Mouse (Mus musculus) large intestine, adult 2 months (tissue): Measurements from ENCODE around the gene Tnrc6b. TPM values are rescaled to one million over a fixed set of nuclear protein-coding genes. Genes with fewer than 3 reads are reported as not detected.

Experiments used
- DNase-seq: peaks from one replicate; pipeline ENCODE4 v3.0.0-alpha.2; 2012; ENCODE audit warnings: low read depth, low spot score
- WGBS: fragments of 180-500 bp; shearing (Covaris S2); methylation state at CpG from one replicate; pipeline ENCODE4 v1.1.7; 2018; 5-methylcytosine and 5-hydroxymethylcytosine counted together
- polyA plus RNA-seq: library from polyadenylated mRNA; depleted of rRNA; stranded (reverse); fragments of >200 nt; gene quantifications from 2 replicates; pipeline ENCODE4 v1.2.3, GENCODE M21; 2012

The Tnrc6b gene
- polyA plus RNA-seq, 1 experiment = 6.5 TPM

DNA sequence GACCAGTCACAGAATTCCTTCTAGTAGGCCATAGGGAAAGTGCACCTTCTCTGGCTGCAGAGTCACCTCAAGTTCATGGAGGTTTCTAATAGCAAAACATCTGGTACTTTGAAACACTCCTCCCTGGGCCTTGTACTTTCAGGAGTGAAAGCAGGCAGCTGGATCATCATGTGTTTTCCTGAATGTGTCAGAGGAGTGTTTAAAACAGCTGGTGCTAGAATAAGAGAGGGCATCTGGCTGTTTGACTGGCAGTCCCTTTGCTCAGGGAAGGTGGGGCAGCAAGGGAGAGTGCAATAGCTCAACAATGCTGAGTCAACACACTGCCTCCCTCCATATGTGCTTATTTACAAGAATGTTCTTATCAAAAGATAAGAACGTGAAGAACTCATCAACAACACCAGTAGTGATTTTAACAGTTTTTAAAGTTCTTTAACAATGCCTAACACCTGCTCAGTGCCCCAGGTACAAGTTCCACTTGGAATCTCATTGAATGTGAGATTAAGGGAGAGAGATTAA is 60.9 kb downstream of the Tnrc6b start:
- WGBS = 13% methylated on average over 1 of the region's 1 CpGs
- no peak for DNase-seq

GRCm38 (mm10) chr15:80774666-80775065 is 63.6 kb downstream of the Tnrc6b start:
- WGBS = 97% methylated on average over 1 of the region's 1 CpGs
- DNase-seq = no peak

DNA sequence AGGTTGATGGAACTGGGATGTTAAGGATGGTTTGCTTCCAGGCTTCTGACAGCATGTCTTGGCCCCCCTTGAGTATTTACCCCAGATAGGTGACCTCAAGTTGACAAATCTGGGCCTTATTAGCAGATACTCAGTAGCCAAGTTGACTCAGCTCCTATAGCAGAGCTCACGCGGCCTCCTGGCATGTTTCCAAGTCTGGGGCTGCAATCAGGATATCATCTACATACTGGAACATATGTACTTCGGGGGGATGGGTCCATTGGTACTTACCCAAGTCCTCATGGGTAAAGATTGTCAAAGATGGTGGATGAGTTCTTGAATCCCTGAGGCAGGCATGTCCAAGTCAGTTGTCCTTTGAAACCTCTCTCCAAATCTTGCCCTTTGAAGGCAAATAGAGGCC is 67.9 kb downstream of the Tnrc6b start:
- DNase-seq = no peak
- 36% methylated on average over 3 of the region's 3 CpGs for whole genome bisulfite sequencing

DNA sequence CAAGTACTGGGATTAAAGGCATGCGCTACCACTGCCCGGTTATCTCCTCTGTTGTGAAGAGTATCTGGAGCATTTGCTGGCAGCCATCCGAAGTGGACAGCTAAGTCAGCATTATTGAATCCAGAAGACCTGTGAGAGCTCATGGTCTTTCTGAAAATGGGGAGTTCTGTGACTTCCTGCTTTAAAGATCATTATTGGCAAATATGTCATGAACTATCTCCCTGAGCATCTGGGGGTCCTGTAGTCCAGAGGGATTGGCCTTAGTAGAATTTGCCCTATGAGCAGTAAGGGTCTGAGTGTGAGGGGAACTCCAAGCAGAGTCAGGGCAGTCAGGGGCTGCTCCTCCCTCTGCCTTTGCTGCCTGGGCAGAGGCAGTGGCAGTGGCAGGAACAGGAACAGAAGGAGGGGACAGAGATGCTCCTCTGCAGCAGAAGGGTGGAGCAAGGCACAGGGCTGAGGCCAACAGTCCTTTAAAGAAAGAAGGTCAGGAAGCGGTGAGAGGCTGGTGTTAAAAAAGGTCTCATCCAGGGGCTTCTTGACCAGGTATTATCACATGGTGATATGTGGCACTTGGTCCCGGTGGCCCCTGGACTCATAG is 69.1 kb downstream of the Tnrc6b start:
- 88% methylated on average over 5 of the region's 5 CpGs for WGBS
- no peak for DNase-seq

DNA sequence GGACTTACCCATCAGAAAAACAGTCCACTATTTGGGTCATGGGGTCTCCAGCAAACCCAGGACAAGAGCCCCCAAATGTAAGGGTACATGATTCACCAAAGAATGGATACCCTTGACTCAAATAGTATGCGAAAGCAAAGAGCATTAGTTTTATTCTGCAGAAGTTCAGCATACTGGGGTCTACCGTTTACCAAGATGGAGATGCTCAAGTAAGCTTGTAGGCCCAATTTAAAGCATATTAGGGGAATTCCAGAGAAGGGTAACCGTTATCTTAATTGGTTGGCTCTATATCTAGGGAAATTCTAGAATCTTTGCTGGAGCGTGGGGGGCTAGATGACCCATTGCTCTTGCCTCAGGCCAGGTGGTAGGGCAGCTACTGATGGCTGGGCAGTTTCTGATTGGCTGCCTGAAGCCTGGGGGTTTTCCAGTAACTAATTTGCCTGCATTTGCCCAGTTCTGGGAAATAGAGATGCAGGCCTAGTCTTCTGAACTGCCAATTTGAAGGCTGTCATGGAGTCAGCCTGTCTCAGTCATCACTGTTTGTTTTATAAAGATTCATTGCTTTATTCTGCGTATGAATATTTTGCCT is 70.2 kb downstream of the Tnrc6b start:
- 94% methylated on average over 5 of the region's 5 CpGs for WGBS
- no peak for DNase-seq

DNA sequence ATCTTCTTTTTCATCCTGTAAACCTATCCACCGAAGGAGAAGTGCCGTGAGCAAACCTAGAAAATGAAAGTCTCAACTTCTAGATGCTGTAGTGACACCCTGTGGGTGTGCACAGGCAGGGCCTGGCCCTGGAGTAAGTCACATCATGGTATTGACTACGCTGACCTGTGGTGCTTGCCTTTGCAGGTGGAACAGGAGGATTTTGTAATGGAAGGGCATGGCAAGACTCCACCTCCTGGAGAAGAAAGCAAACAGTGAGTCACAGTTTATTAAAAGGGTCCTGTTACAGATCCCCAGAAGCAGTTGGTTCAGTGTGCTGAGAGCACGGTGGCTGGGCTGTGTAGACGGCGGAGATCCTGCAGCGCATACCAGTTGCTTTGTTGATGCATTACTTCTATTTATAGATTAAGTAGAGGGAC is 73.4 kb downstream of the Tnrc6b start:
- 30% methylated on average over 7 of the region's 7 CpGs for WGBS
- no peak for DNase-seq

DNA sequence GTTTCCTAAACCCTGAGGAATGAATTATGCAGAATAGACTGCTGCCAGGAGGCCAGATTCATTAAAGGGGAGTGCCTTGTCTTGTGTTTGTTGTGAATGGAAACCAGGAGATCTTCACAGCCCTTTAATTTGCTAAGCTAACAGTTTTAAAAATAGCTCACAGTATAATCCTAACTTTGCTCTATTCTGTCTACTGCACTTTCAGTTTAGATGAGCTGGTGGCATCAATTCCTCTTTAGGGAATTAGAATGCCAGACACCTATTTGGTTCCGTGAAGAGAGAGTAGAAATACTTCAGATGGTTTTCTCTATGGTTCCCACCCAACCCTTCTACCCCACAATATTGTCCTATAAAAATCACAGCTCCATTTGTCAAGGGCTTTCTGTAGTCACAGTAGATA is 74.6 kb downstream of the Tnrc6b start:
- WGBS = 73% methylated on average over 1 of the region's 1 CpGs
- DNase-seq = no peak

GRCm38 (mm10) chr15:80787746-80788145 is 76.6 kb downstream of the Tnrc6b start:
- DNase-seq = no peak
- 89% methylated on average over 4 of the region's 4 CpGs for WGBS

GRCm38 (mm10) chr15:80792556-80792955 is 81.4 kb downstream of the Tnrc6b start:
- WGBS = 79% methylated on average over 3 of the region's 3 CpGs
- no peak for DNase-seq

GRCm38 (mm10) chr15:80795076-80795475 is 84.0 kb downstream of the Tnrc6b start:
- 71% methylated on average over 1 of the region's 1 CpGs for WGBS
- DNase-seq = no peak

DNA sequence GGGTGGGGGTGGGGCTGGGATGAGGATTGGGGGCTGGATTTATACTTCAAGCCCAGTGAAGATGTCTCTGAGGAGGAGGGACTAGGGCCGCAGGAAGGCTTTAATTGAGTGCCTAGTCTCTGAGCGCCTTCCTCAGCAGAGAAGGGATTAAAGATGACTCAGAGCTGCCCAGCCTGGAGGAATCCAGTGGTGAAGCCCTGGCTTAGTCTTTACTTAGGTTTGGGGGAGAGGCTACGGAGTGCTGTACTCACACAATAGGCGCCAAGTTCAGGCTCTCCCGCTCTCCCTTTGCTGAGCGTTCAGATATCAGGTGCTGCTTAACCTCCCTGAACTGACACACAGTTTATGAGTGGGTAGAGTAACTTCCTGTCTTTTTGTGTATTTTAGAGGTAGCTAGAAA is 86.6 kb downstream of the Tnrc6b start:
- 3% methylated on average over 6 of the region's 6 CpGs for WGBS
- DNase-seq = no peak

DNA sequence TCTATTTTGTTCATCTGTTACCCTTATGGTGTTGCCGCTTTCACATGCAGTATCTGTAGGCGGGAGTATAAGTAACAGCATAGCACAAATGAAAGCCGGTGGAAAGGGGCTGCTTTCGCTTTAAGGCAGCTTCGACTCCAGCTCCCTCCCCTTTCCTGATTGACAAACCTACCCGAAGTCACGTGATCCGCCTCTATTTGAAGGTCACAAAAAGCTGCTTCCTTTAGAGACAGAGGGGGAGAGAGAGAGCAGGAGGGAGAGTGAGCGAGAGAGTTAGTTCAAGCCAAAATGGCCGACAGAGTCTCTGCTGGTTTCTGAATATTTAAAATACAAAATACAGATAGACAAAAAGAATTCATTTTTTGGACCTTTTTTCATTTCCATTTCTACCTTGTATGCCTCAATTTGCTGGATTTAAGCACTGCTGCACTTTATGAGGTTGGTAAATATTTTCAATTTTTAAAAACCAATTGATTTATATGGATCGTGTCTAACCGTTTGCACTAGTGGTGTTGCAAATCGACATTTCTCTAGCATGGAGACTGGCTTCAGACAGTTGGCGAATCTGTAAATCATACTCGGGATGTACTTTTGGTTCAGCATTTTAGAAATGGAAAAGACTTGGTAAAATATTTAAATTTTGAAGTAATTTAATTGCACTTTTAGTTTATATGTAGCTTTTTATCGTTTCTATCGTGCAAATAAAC is 87.4 kb downstream of the Tnrc6b start:
- DNase-seq = peak; percentile 95
- under 1% methylated on average over 17 of the region's 17 CpGs for WGBS

GRCm38 (mm10) chr15:80799074-80799633 is 88.0 kb downstream of the Tnrc6b start:
- no peak for DNase-seq

GRCm38 (mm10) chr15:80799634-80800137 is 88.6 kb downstream of the Tnrc6b start:
- under 1% methylated on average over 10 of the region's 10 CpGs for WGBS
- DNase-seq = no peak

More at GRCm38 (mm10) chr15:80799074-80799633, 88.0 kb downstream of the Tnrc6b start:
- WGBS = 0% methylated on average over 10 of the region's 10 CpGs

GRCm38 (mm10) chr15:80800201-80800600 is 89.1 kb downstream of the Tnrc6b start:
- no peak for DNase-seq
- 48% methylated on average over 3 of the region's 3 CpGs for WGBS

DNA sequence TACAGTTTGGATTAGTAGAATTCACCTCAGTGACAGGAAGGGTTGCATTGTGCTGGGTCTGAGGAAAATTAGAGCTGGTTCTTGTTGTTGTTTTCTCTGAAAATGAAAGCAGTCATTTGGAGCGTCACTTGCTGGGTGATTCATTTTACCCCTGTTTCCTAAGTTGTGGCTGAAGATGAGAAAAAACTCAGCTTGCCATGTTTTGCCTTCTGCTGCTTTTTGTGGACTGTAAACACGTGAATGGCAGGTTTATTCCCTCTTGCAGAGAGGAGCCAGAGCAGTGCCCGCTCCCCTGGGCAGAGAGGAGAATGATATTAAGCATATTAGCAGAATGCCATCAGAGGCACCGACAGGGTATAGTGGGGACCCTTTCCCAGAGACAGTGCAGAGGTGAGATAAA is 89.7 kb downstream of the Tnrc6b start:
- WGBS = 31% methylated on average over 4 of the region's 4 CpGs
- DNase-seq = no peak

DNA sequence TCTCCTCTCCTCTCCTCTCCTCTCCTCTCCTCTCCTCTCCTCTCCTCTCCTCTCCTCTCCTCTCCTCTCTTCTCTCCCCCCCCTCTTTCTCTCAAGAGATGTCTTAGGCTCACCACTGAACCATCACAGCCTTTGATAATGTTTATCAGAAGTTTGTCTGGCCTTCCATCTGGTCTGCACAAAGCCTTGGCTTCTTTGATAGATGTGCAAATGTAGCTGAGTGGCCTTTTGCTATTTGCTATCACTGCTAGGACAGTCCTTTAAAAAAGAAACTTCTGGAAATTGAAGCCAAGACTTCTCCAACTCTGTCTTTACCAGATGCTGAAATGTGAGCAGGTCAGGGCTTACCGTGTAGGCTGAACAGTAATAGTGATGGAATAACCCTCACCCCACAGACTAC is 90.5 kb downstream of the Tnrc6b start:
- DNase-seq = no peak
- 51% methylated on average over 1 of the region's 1 CpGs for WGBS

DNA sequence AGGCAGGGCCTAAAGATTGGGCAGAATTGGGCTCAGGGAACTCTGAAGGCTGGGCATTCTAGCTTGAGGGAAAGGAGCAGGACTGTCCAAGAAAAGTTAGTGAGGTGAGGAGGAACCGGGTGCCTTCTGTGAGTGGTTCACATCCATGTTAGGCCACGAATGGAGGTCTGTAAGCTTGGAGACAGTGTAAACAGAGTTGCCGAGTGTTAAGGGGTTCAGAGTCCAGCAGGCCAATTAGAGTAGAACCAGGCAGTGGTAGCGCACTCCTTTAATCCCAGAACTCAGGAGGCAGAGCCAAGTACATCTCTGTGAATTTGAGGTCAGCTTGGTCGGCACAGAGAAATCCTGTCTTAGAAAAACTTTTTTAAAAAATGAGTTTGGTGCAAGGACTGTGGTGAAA is 96.0 kb downstream of the Tnrc6b start:
- WGBS = 13% methylated on average over 5 of the region's 5 CpGs
- no peak for DNase-seq

DNA sequence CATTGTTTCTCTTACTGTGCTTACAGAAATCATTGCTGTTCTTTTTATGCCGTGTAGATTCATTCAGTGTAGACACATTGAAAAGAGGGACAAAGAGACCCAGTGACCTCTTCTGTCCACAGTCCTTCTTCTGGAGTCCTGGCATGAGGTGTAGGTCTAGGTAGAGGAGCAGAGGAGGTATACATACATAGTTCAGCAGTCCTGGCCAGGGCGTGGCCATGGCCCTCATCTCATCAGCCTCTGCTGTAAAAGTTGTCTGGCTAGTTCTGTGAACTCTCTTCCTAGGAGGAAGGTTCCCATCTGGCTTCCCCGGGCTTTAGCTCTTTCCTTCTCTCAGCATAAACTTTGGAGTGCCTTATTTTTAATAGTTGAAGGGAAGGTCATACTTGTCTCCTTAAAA is 99.1 kb downstream of the Tnrc6b start:
- WGBS = 24% methylated on average over 3 of the region's 3 CpGs
- no peak for DNase-seq

- no peak for DNase-seq
- 70% methylated on average over 4 of the region's 4 CpGs for WGBS
Measured at GRCm38 (mm10) chr15:80812840-80813239, 101.7 kb downstream of the Tnrc6b start.
